Mouse (Mus musculus) heart, embryonic 14.5 days (tissue): ENCODE data around the gene Nek4. TPM values are rescaled to one million over a fixed set of nuclear protein-coding genes. Genes with fewer than 3 reads are reported as not detected.

ENCODE experiments used
- ATAC-seq: fragments of 200-750 bp; cut with Nextera tagmentation; 2 replicates; pipeline ENCODE4 v1.8.0; 2017; ENCODE audit warnings: low read depth, moderate TSS enrichment; ENCODE audit not compliant: insufficient number of reproducible peaks, insufficient read depth, low FRiP score
- H3K27ac ChIP-seq, 2 experiments: fragments of 200-500 bp in 1 of 2; fragments of 300-500 bp in 1 of 2; sonication (generic) in 1 of 2; replicated peaks in 1 of 2; 2 replicates each; pipeline ENCODE4 v1.5.1; 2012 to 2014; ENCODE audit warnings: low read depth in 2 of 2, low read length in 2 of 2, control low read depth in 1 of 2, mild to moderate bottlenecking in 1 of 2, mixed read lengths in 1 of 2; ENCODE audit not compliant: control insufficient read depth in 1 of 2, insufficient read depth in 1 of 2
- H3K27me3 ChIP-seq: fragments of 300-500 bp; sonication (generic); 2 replicates; pipeline ENCODE4 v1.6.1; 2014; ENCODE audit warnings: mild to moderate bottlenecking, low read length, control low read depth; ENCODE audit not compliant: control insufficient read depth, insufficient read depth
- H3K36me3 ChIP-seq: fragments of 300-500 bp; sonication (generic); 2 replicates; pipeline ENCODE4 v1.6.1; 2014; ENCODE audit warnings: mild to moderate bottlenecking, control low read depth, low read length, mixed read lengths; ENCODE audit not compliant: control insufficient read depth, insufficient read depth
- H3K4me1 ChIP-seq, 2 experiments: fragments of 200-500 bp in 1 of 2; fragments of 300-500 bp in 1 of 2; sonication (generic) in 1 of 2; 2 replicates each; pipeline ENCODE4 v1.6.1; 2012 to 2014; ENCODE audit warnings: low read length in 2 of 2, control low read depth in 1 of 2, mixed read lengths in 1 of 2; ENCODE audit not compliant: control insufficient read depth in 2 of 2, insufficient read depth in 2 of 2
- H3K4me2 ChIP-seq: fragments of 300-500 bp; sonication (generic); 2 replicates; pipeline ENCODE4 v1.6.1; 2014; ENCODE audit warnings: mild to moderate bottlenecking, low read length
- H3K4me3 ChIP-seq, 2 experiments: fragments of 200-500 bp in 1 of 2; fragments of 300-500 bp in 1 of 2; sonication (generic) in 1 of 2; 2 replicates each; pipeline ENCODE4 v1.5.1; 2012 to 2014; ENCODE audit warnings: low read length in 2 of 2, mild to moderate bottlenecking in 2 of 2, control low read depth in 1 of 2, low read depth in 1 of 2, moderate library complexity in 1 of 2; ENCODE audit not compliant: control insufficient read depth in 1 of 2, insufficient read depth in 1 of 2
- H3K9ac ChIP-seq: fragments of 300-500 bp; sonication (generic); 2 replicates; pipeline ENCODE4 v1.6.1; 2014; ENCODE audit warnings: mild to moderate bottlenecking, low read length
- H3K9me3 ChIP-seq: fragments of 300-500 bp; sonication (generic); 2 replicates; pipeline ENCODE4 v1.6.1; 2016; ENCODE audit warnings: low read length, control low read depth; ENCODE audit not compliant: control insufficient read depth
- WGBS: fragments of 180-500 bp; shearing (Covaris S2); extraction: QIAGEN DNeasy Blood & Tissue Kit; methylation state at CpG from one replicate; pipeline ENCODE4 v1.1.7; 2014; 5-methylcytosine and 5-hydroxymethylcytosine counted together
- polyA plus RNA-seq: library from polyadenylated mRNA; unstranded; fragments of >200 nt; fragmentation: Nextera tagmentation; extraction: Ambion mirVana; gene quantifications from 2 replicates; pipeline ENCODE4 v1.2.1, GENCODE M21; 2014

Gene Nek4
- polyA plus RNA-seq, 1 experiment from 2014 or later: 5.5 TPM

DNA sequence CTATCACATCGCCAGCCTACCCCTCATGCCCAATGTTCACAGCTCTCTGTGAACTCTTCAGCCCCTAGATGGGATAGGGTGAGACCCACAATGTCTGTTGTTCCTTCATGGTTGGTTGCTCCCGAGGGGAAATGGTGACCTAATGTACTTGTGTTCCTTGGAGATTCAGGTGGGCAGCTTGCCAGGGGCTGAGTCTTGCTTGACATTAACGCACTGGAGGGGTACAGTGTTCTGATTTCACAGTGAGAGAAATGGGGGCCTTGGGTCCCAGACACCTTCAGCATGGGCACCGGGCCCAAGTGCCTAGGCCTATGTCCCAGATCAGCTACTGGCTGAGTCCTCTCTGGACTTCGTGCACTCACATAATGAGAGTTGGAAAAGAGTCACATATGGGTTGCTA, 37.8 kb upstream of the Nek4 start:
- no peak for ATAC-seq
- H3K9me3 ChIP-seq: no peaks in the 10 kb centered on the region
- WGBS: 72% methylated on average over 5 of the region's 5 CpGs

DNA sequence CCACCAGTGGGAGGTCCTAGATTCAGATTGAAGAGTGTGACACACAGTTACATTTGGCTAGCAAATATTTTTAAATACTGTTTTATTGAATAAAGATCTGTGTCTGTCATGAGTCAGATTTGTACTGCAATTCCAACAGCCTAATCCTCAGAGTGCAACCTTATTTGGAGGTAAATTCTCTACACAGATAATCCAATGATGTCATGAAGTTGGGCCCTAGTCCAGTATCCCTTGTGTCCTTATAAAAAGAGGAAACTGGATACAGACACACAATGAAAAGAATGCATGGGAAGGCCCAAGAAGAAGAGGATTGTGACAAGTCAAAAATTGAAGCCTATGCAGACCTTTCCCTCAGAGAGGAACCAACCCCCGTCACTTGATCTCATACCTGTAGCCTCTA, 34.7 kb upstream of the Nek4 start:
- 76% methylated on average over 1 of the region's 1 CpGs for WGBS
- no peaks in the 10 kb centered on the region for H3K4me1 ChIP-seq
- no peak for ATAC-seq

More for the DNA sequence above, 37.8 kb upstream of the Nek4 start:
- H3K27ac ChIP-seq: no peak overlapping the region
- no peaks in the 10 kb centered on the region for H3K36me3 ChIP-seq
- H3K9ac ChIP-seq: no peak overlapping the region
- H3K27me3 ChIP-seq: no peaks in the 10 kb centered on the region
- no peak overlapping the region for H3K4me2 ChIP-seq
- no peak overlapping the region for H3K4me3 ChIP-seq
- no peaks in the 10 kb centered on the region for H3K4me1 ChIP-seq

DNA sequence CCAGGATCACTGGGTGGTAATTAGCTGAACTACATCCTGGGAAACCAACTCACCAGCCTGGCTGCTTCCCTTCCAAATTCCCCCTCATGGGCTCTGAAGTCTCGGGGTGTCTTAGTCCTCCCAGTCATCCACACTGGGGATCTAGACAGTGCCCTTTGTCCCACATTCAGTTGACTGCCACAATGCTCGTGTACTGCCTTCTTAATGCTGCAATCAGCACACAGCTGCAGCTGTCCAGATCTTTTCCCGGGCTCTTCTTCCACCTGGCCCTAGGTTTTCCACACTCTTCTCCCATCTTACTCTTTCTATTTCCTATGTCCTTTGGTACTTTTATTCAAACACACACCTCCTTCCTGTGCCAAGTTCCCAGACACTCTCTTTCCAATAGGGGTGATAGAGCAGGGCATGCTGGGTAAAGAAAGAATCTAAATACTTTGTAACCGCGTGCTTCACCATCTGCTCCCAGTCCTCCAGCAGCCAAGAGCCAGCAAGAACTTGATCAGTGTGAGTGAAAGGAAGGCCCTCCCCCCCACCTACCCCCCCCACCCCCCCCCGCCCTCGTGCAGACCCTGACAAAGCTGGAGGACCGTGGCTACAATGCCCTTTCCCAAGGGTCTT, 29.0 kb upstream of the Nek4 start:
- no peak overlapping the region for H3K27ac ChIP-seq

More for the DNA sequence above, 34.7 kb upstream of the Nek4 start:
- Histone ChIP-seq H3K36me3 (no peaks in the 10 kb centered on the region), H3K27ac (no peak overlapping the region), H3K27me3 (no peaks in the 10 kb centered on the region), H3K4me2 (no peak overlapping the region), H3K4me3 (no peak overlapping the region), H3K9me3 (no peaks in the 10 kb centered on the region), H3K9ac (no peak overlapping the region)

DNA sequence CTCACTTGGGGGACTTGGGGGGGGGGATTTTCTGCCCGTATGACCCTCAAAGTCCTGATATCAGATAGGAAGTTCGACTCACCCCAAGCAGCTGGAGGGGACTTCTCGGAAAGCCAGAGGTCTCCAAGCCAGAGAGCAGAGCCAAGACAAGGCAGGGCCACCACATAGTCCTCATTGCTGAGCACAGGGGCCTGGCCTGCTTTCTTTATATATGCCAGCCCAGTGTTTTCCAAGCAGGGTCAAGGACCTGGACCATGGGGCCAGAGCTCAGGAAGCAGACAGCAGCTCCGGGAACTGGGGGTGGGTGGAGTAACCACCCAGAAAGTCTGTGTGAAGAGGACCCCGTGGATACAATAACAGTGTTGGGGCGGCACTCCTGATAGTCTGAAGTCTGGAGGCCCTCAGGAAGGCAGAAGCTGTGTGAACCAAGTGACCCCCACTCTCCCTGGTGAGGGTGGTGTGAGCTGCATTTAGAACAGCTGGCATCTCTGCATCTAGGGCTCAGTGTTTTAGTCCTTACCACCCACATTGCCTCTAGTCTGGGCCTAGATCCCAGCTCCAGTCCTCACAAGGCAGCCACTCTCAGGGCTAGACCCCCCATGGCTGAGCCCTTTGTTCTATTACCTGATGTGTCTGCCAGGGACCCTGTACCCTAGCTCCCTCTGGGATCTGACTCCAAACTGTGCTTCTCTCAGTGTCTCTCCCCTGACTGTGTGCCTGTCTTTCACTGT, 27.6 kb upstream of the Nek4 start, which contains the start of gene Itih3:
Gene Itih3, minus strand, starts transcription at position 386 of the 731 bp plus-strand sequence.
- H3K4me1 ChIP-seq: no peaks in the 10 kb centered on the region; a peak in 1 of 4 replicates
- 39% methylated on average over 6 of the region's 6 CpGs for WGBS
- H3K27me3 ChIP-seq: no peaks in the 10 kb centered on the region
- H3K36me3 ChIP-seq: no peaks in the 10 kb centered on the region
- no peak within 1 kb of the TSS for H3K27ac ChIP-seq
- 0 out of 2 replicates have a peak, but pooled peaks have one; percentile 20 for ATAC-seq
- H3K9ac ChIP-seq: no peak within 1 kb of the TSS
- no peak within 1 kb of the TSS for H3K4me3 ChIP-seq
- H3K4me2 ChIP-seq: no peak within 1 kb of the TSS
- H3K9me3 ChIP-seq: no peaks in the 10 kb centered on the region

More for the DNA sequence above, 29.0 kb upstream of the Nek4 start:
- Histone ChIP-seq H3K4me1 (no peaks in the 10 kb centered on the region; a peak in 1 of 4 replicates), H3K27me3 (no peaks in the 10 kb centered on the region), H3K4me3 (no peak overlapping the region), H3K36me3 (no peaks in the 10 kb centered on the region), H3K9ac (no peak overlapping the region), H3K4me2 (no peak overlapping the region), H3K9me3 (no peaks in the 10 kb centered on the region)
- WGBS: 58% methylated on average over 8 of the region's 8 CpGs
- ATAC-seq: no peak

DNA sequence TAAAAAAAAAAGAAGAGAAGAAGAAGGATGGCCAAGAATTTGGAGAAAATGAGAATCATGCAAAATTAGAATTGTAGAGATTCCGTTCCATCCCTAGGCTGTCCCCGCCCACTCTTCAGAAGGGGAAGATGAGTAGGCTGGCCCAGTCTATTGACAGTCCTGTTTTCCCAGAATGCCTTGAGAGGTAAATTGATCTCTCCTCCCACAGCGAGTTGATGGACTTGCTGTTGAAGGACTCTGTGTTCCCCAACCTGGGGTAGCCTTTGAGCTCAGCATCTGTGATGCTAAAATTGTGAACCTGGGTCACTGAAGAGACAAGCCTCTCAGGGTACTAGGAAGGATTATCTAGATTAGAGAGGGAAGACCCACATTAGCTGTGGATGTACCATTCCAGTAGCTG, 25.7 kb upstream of the Nek4 start:
- H3K9ac ChIP-seq: no peak overlapping the region
- no peaks in the 10 kb centered on the region for H3K27me3 ChIP-seq
- no peak overlapping the region for H3K4me3 ChIP-seq
- H3K36me3 ChIP-seq: no peaks in the 10 kb centered on the region
- no peaks in the 10 kb centered on the region for H3K9me3 ChIP-seq
- ATAC-seq: no peak
- no peaks in the 10 kb centered on the region; a peak in 1 of 4 replicates for H3K4me1 ChIP-seq
- H3K27ac ChIP-seq: no peak overlapping the region
- no peak overlapping the region for H3K4me2 ChIP-seq
- WGBS: 87% methylated on average over 3 of the region's 3 CpGs

DNA sequence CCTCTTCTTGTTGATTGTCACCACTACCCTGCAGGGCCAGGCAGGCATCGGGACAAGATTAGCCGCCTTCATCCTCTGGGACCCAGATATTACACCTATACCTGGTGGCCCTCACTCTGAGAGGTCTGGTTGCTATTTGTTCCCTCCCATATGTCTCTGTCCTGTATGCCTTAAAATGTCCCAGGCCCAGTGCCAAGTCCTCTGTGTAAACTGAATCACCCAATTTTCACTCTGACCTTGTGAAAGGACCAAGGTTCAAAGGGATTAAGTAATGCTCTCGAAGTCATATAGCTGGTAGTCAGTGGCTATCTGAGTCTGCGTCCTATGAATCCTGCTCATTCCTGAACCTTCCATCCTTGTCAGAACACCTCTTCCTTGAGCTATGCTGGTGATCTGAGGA, 20.8 kb upstream of the Nek4 start:
- Histone ChIP-seq H3K9ac (no peak overlapping the region), H3K9me3 (no peaks in the 10 kb centered on the region), H3K36me3 (no peaks in the 10 kb centered on the region), H3K4me2 (no peak overlapping the region), H3K4me1 (no peaks in the 10 kb centered on the region), H3K27me3 (no peaks in the 10 kb centered on the region), H3K4me3 (no peak overlapping the region), H3K27ac (no peak overlapping the region)
- ATAC-seq: no peak
- WGBS: 85% methylated on average over 4 of the region's 4 CpGs

DNA sequence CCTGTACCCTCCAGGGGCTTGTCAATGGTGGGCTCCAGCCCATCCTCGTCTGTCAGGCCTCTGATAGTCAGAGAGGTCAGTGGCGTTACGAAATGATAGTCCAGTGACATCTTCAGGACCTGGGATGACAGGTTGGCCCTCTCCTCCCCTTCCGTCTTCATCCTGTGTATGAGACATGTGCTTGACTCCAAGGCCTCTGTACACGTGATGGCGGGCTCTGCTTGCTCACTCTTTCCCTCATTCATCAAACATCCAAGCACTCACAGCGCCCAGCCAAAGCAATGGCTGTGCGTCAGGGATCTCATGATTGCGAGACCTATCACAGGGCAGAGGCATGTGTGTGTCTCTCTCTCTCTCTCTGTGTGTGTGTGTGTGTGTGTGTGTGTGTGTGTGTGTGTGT, 17.8 kb upstream of the Nek4 start:
- 79% methylated on average over 9 of the region's 9 CpGs for whole genome bisulfite sequencing
- no peaks in the 10 kb centered on the region for H3K36me3 ChIP-seq
- no peak for ATAC-seq
- no peaks in the 10 kb centered on the region for H3K9me3 ChIP-seq
- H3K9ac ChIP-seq: no peak overlapping the region
- no peak overlapping the region for H3K4me2 ChIP-seq
- H3K4me3 ChIP-seq: no peak overlapping the region
- no peaks in the 10 kb centered on the region for H3K27me3 ChIP-seq
- H3K27ac ChIP-seq: no peak overlapping the region
- H3K4me1 ChIP-seq: no peaks in the 10 kb centered on the region
